In the genomic region with DNA sequence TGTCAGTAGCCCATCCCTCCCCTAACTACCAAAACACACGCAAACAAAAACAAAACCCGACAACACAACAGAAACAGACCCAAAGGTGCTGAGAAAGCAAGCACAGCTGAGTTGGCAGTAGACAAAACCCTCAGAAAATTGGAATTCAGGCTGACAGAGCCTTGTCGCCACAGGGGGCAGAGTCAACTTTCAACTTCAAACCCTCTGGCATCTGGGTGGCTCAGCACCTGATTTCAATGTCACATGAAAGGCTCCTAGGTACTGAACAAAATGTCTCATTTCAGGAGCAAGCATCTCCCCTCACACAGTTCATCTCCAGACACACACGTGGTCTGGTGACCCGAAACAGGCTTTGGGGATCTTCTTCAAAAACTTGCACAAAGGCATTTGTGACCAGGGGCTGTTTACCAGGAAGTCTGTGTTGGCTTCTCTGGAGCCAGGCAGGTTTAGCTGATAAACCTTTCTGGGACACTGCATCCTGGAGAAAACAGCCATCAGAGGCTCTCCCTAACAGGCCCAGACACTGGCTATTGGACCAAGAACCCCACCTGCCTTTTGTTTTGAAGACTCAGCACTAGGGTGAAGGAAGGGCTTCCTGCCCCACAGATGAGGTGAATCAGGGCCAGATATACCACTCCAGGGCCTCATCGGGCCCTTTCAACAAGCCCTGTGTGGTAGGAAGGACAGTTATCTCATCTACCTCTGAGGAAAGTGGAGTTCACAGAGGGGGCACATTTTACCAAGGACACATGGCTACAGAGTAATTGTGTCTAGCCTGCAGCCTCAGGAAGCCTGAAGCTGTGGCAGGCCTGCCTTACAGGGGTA, we compare ENCODE assay signal across 8 mouse cellular contexts.
DNase-seq lines count a peak whose midpoint lies in the region; ATAC-seq lines count a peak whose summit lies in the region.

No protein-coding gene starts in this region.

- no peak for DNase-seq in heart, postnatal 4 days
- DNase-seq in CD4-positive helper T cell, adult 2 months (ENCODE audit: low read depth, low spot score) = peak; percentile 58
- DNase-seq in midbrain, embryonic 14.5 days = peak; percentile 53
- no peak for DNase-seq in left cerebral cortex, postnatal 4 days
- no peak for DNase-seq in cerebellum, adult 18-20 months

- H3K27ac ChIP-seq in heart, embryonic 12.5 days (ENCODE audit: poor library complexity, severe bottlenecking) = peak overlapping the region; percentile 75
- H3K27ac ChIP-seq in forebrain, embryonic 13.5 days = peak overlapping the region; percentile 60
- H3K27ac ChIP-seq in midbrain, embryonic 14.5 days (replicated peaks; ENCODE audit: low read depth, low read length) = peak overlapping the region; percentile 61

- H3K9me3 ChIP-seq in heart, embryonic 12.5 days (replicated peaks) = no peaks in the 10 kb centered on the region
- H3K9me3 ChIP-seq in forebrain, embryonic 13.5 days (replicated peaks) = no peaks in the 10 kb centered on the region
- no peaks in the 10 kb centered on the region for H3K9me3 ChIP-seq in midbrain, embryonic 14.5 days (ENCODE audit: control insufficient read depth, low read length)

- H3K4me3 ChIP-seq in heart, embryonic 12.5 days = no peak overlapping the region
- no peak overlapping the region for H3K4me3 ChIP-seq in forebrain, embryonic 13.5 days
- no peak overlapping the region for H3K4me3 ChIP-seq in midbrain, embryonic 14.5 days (replicated peaks; ENCODE audit: low read depth, low read length)

- H3K27me3 ChIP-seq in heart, embryonic 12.5 days (replicated peaks) = no peaks in the 10 kb centered on the region
- H3K27me3 ChIP-seq in forebrain, embryonic 13.5 days = no peaks in the 10 kb centered on the region
- H3K27me3 ChIP-seq in midbrain, embryonic 14.5 days (ENCODE audit: control insufficient read depth, insufficient read depth, low read length) = no peaks in the 10 kb centered on the region

- intact Hi-C loops in left cerebral cortex, postnatal 4 days (cut with DNase I) = loop anchor here (5.0 kb wide), 1 partner anchor 177 kb away; no protein-coding TSS in a partner anchor

- peak overlapping the region; percentile 2; the same call in 1 of the 2 replicates for H3K4me2 ChIP-seq in heart, embryonic 12.5 days
- H3K4me2 ChIP-seq in forebrain, embryonic 13.5 days = no peak overlapping the region
- H3K4me2 ChIP-seq in midbrain, embryonic 14.5 days (ENCODE audit: low read length) = no peak overlapping the region

- no peaks in the 10 kb centered on the region for H3K36me3 ChIP-seq in heart, embryonic 12.5 days
- no peaks in the 10 kb centered on the region for H3K36me3 ChIP-seq in forebrain, embryonic 13.5 days (ENCODE audit: poor library complexity, severe bottlenecking)
- H3K36me3 ChIP-seq in midbrain, embryonic 14.5 days (ENCODE audit: control insufficient read depth, insufficient read depth, low read length) = no peaks in the 10 kb centered on the region

- ATAC-seq in heart, embryonic 12.5 days (ENCODE audit: insufficient number of reproducible peaks, low FRiP score) = no peak
- no peak for ATAC-seq in forebrain, embryonic 13.5 days
- no peak for ATAC-seq in midbrain, embryonic 14.5 days (ENCODE audit: low FRiP score, low TSS enrichment)
- ATAC-seq in erythroblast, adult 5-6 weeks (replicated peaks; ENCODE audit: low FRiP score, poor library complexity, severe bottlenecking) = no peak

- peaks cover 89% of the 10 kb centered on the region for H3K4me1 ChIP-seq in heart, embryonic 12.5 days (replicated peaks)
- H3K4me1 ChIP-seq in forebrain, embryonic 13.5 days = peaks cover 88% of the 10 kb centered on the region
- peaks cover 81% of the 10 kb centered on the region for H3K4me1 ChIP-seq in midbrain, embryonic 14.5 days (ENCODE audit: control insufficient read depth, insufficient read depth, low read length)

- 45% methylated on average over 6 of the region's 6 CpGs for WGBS in heart, embryonic 12.5 days
- 34% methylated on average over 6 of the region's 6 CpGs for WGBS in forebrain, embryonic 13.5 days
- WGBS in midbrain, embryonic 14.5 days = 44% methylated on average over 6 of the region's 6 CpGs

- peak overlapping the region; percentile 48; the same call in 1 of the 2 replicates for H3K9ac ChIP-seq in heart, embryonic 12.5 days
- H3K9ac ChIP-seq in forebrain, embryonic 13.5 days = peak overlapping the region; percentile 38
- H3K9ac ChIP-seq in midbrain, embryonic 14.5 days (replicated peaks; ENCODE audit: low read length) = no peak overlapping the region

Comparison
In these comparisons a context has a peak if more than half of its experiments do, and no peak if none do; other contexts are left out.
1. DNase-seq: peak in CD4-positive helper T cell, adult 2 months (single experiment) and midbrain, embryonic 14.5 days (single experiment); none in heart, postnatal 4 days (single experiment), left cerebral cortex, postnatal 4 days (single experiment) and cerebellum, adult 18-20 months (0 of 2).
2. Peak in every context shown above with its lines, with median percentiles within 50 percentile points of each other: H3K27ac ChIP-seq.